Mouse (Mus musculus): ENCODE results near the gene Ank3. TPM values are rescaled to one million over a fixed set of nuclear protein-coding genes. Genes with fewer than 3 reads are reported as not detected.

The Ank3 gene
- polyA plus RNA-seq, 1 experiment from 2014 or later: 21.6 TPM

GRCm38 (mm10) chr10:69951426-69951825 is 552.9 kb downstream of the Ank3 start:
- 70% methylated on average over 4 of the region's 4 CpGs for WGBS

DNA sequence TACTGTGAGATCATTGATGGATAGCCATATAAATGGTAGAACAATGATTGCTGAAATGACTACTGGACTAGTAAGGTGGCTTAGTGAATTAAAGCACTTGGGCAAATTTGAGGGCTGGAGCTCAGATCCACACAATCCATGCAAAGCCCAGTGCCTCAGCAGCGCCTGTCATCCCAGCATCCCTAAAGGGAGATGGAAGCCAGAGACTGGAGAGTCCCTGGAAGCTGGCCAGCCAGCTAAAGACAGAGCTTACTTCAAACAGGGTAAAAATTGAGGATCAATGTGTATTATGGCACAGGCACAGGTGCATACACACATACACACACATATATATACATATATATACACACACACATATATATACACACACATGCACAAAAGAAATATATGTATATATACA is 553.7 kb downstream of the Ank3 start:
- no peak for ATAC-seq
- H3K9ac ChIP-seq (ENCODE audit: low read depth, low read length): no peak overlapping the region
- no peaks in the 10 kb centered on the region for H3K9me3 ChIP-seq (ENCODE audit: control insufficient read depth)
- TF ChIP-seq CTCF (IDR thresholded peaks at IDR 0.05; ENCODE audit: low read depth): no peak
- H3K27me3 ChIP-seq (replicated peaks; ENCODE audit: control insufficient read depth, insufficient read depth, low read length): no peaks in the 10 kb centered on the region
- 96% methylated on average over 1 of the region's 1 CpGs for WGBS
- H3K27ac ChIP-seq (ENCODE audit: low read depth, low read length): no peak overlapping the region
- no peak overlapping the region for H3K4me3 ChIP-seq (ENCODE audit: low read depth, low read length)
- H3K36me3 ChIP-seq (ENCODE audit: control insufficient read depth, insufficient read depth): 0 out of 2 replicates have a peak, but pooled peaks cover 13% of the 10 kb centered on the region
- H3K4me1 ChIP-seq (replicated peaks; ENCODE audit: control insufficient read depth, insufficient read depth, low read length): no peaks in the 10 kb centered on the region
- no peak overlapping the region for H3K4me2 ChIP-seq (replicated peaks; ENCODE audit: low read depth)

More at GRCm38 (mm10) chr10:69951426-69951825, 552.9 kb downstream of the Ank3 start:
- Histone ChIP-seq H3K27me3 (replicated peaks; ENCODE audit: control insufficient read depth, insufficient read depth, low read length) (no peaks in the 10 kb centered on the region), H3K36me3 (ENCODE audit: control insufficient read depth, insufficient read depth) (0 out of 2 replicates have a peak, but pooled peaks cover 13% of the 10 kb centered on the region), H3K4me2 (replicated peaks; ENCODE audit: low read depth) (no peak overlapping the region), H3K9me3 (ENCODE audit: control insufficient read depth) (no peaks in the 10 kb centered on the region), H3K9ac (ENCODE audit: low read depth, low read length) (no peak overlapping the region), H3K27ac (ENCODE audit: low read depth, low read length) (no peak overlapping the region), H3K4me1 (replicated peaks; ENCODE audit: control insufficient read depth, insufficient read depth, low read length) (no peaks in the 10 kb centered on the region), H3K4me3 (ENCODE audit: low read depth, low read length) (no peak overlapping the region)
- no peak for TF ChIP-seq CTCF (IDR thresholded peaks at IDR 0.05; ENCODE audit: low read depth)
- ATAC-seq: no peak

DNA sequence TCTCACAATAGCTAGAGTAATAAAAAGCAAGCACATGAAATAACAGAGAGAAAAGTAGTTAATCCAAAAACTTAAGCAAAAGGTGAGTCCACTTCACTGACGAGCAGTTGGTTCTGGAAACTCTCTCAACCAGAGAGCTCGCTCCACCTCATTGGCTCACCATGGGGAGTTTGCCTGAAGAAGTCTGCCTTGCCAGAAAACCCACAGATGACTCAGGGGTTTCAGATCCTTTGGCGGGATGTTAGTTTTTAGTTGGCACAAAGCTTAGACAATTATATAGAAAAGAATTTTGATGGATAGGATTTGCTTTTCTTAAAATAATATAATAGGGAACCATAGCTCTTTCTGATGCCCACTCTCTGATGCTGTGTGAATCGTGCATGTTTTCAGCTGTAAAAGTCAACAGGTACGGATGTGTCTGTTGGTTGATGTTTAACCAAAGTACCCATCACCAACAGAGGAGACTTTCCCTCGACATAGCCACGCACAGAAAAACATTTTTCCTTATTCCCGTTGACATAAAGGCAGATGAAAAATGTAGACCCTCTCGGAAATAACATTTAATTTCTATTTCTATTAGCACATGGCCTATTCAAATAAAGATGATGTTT is 556.2 kb downstream of the Ank3 start:
- no peak overlapping the region for H3K4me3 ChIP-seq (ENCODE audit: low read depth, low read length)
- H3K9ac ChIP-seq (ENCODE audit: low read depth, low read length): no peak overlapping the region
- no peaks in the 10 kb centered on the region for H3K9me3 ChIP-seq (ENCODE audit: control insufficient read depth)
- 0 out of 2 replicates have a peak, but pooled peaks cover 13% of the 10 kb centered on the region for H3K36me3 ChIP-seq (ENCODE audit: control insufficient read depth, insufficient read depth)
- no peak for TF ChIP-seq CTCF (IDR thresholded peaks at IDR 0.05; ENCODE audit: low read depth)
- no peaks in the 10 kb centered on the region for H3K4me1 ChIP-seq (replicated peaks; ENCODE audit: control insufficient read depth, insufficient read depth, low read length)
- no peak overlapping the region for H3K4me2 ChIP-seq (replicated peaks; ENCODE audit: low read depth)
- no peaks in the 10 kb centered on the region for H3K27me3 ChIP-seq (replicated peaks; ENCODE audit: control insufficient read depth, insufficient read depth, low read length)
- 61% methylated on average over 9 of the region's 9 CpGs for WGBS
- H3K27ac ChIP-seq (ENCODE audit: low read depth, low read length): no peak overlapping the region
- no peak for ATAC-seq

DNA sequence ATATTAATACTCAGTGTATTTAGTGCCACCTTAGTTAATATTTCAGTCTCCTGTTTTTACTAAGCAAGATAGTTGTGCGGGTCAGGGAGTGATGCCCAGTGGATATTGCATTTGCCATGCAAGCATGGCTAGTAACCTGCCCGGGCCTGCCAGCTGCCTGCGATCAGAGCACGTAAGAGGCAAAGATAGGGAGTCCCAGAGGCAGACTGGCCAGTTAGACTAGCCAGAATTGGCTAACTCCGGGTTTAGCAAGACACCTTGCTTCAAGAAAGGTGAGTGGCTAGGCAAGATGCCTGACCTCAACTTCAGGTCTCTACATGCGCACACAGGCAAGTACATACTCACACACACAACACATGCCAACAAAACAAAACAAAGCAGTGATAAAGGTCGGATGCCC is 563.7 kb downstream of the Ank3 start:
- no peak for ATAC-seq
- Histone ChIP-seq H3K36me3 (ENCODE audit: control insufficient read depth, insufficient read depth) (0 out of 2 replicates have a peak, but pooled peaks cover 6% of the 10 kb centered on the region), H3K9me3 (ENCODE audit: control insufficient read depth) (no peaks in the 10 kb centered on the region), H3K4me3 (ENCODE audit: low read depth, low read length) (no peak overlapping the region), H3K27ac (ENCODE audit: low read depth, low read length) (no peak overlapping the region), H3K9ac (ENCODE audit: low read depth, low read length) (no peak overlapping the region), H3K4me2 (replicated peaks; ENCODE audit: low read depth) (no peak overlapping the region), H3K4me1 (replicated peaks; ENCODE audit: control insufficient read depth, insufficient read depth, low read length) (no peaks in the 10 kb centered on the region), H3K27me3 (replicated peaks; ENCODE audit: control insufficient read depth, insufficient read depth, low read length) (no peaks in the 10 kb centered on the region)
- no peak for TF ChIP-seq CTCF (IDR thresholded peaks at IDR 0.05; ENCODE audit: low read depth)
- 91% methylated on average over 7 of the region's 7 CpGs for WGBS

- H3K27ac ChIP-seq (ENCODE audit: low read depth, low read length): no peak overlapping the region
- no peak overlapping the region for H3K9ac ChIP-seq (ENCODE audit: low read depth, low read length)
- 87% methylated on average over 7 of the region's 7 CpGs for WGBS
- H3K4me2 ChIP-seq (replicated peaks; ENCODE audit: low read depth): no peak overlapping the region
- H3K4me3 ChIP-seq (ENCODE audit: low read depth, low read length): no peak overlapping the region
- H3K36me3 ChIP-seq (ENCODE audit: control insufficient read depth, insufficient read depth): 0 out of 2 replicates have a peak, but pooled peaks cover 6% of the 10 kb centered on the region
- no peak for TF ChIP-seq CTCF (IDR thresholded peaks at IDR 0.05; ENCODE audit: low read depth)
- no peaks in the 10 kb centered on the region for H3K27me3 ChIP-seq (replicated peaks; ENCODE audit: control insufficient read depth, insufficient read depth, low read length)
- H3K4me1 ChIP-seq (replicated peaks; ENCODE audit: control insufficient read depth, insufficient read depth, low read length): no peaks in the 10 kb centered on the region
- H3K9me3 ChIP-seq (ENCODE audit: control insufficient read depth): no peaks in the 10 kb centered on the region
- no peak for ATAC-seq
These were observed 564.4 kb downstream of the Ank3 start for GRCm38 (mm10) chr10:69962976-69963375.

DNA sequence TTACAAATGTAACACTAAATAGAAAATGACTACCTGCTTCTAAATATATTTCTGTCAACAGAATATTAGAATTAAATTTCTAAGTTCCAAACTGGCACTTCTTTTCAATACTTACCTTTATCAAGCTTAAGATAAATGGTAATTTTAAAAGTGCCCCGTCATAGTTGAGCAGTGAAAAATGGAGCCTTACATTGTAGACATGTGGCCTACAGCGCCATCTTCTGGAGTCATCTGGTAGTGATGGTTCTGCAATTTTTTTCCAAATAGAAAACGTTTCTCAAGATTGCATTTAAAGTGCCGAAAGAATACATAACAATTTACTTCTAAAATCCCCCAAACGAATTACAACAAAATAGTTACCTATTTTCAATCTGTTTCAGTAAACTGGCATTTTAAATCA is 566.0 kb downstream of the Ank3 start:
- H3K27me3 ChIP-seq (replicated peaks; ENCODE audit: control insufficient read depth, insufficient read depth, low read length): no peaks in the 10 kb centered on the region
- H3K4me2 ChIP-seq (replicated peaks; ENCODE audit: low read depth): no peak overlapping the region
- TF ChIP-seq CTCF (IDR thresholded peaks at IDR 0.05; ENCODE audit: low read depth): peak; percentile 85
- H3K4me1 ChIP-seq (replicated peaks; ENCODE audit: control insufficient read depth, insufficient read depth, low read length): no peaks in the 10 kb centered on the region
- WGBS: 6% methylated on average over 5 of the region's 5 CpGs
- no peak overlapping the region for H3K9ac ChIP-seq (ENCODE audit: low read depth, low read length)
- H3K27ac ChIP-seq (ENCODE audit: low read depth, low read length): no peak overlapping the region
- ATAC-seq: no peak
- no peak overlapping the region for H3K4me3 ChIP-seq (ENCODE audit: low read depth, low read length)
- H3K9me3 ChIP-seq (ENCODE audit: control insufficient read depth): no peaks in the 10 kb centered on the region
- peaks cover 14% of the 10 kb centered on the region for H3K36me3 ChIP-seq (ENCODE audit: control insufficient read depth, insufficient read depth)

Data from intestine, postnatal 0 days (tissue).